Mouse (Mus musculus) liver, adult (tissue): Measurements from ENCODE around the gene Shisa9.

ENCODE experiments used
- GATA4 ChIP-seq: IDR thresholded peaks from 2 replicates; pipeline ENCODE4 v1.6.1; 2014; ENCODE audit warnings: mild to moderate bottlenecking, low read length; ENCODE audit not compliant: insufficient replicate concordance

Gene Shisa9

GRCm38 (mm10) chr16:12206421-12206950, 222.6 kb downstream of the Shisa9 start:
- no peak; the same call in 1 of the 2 replicates for TF ChIP-seq GATA4

GRCm38 (mm10) chr16:12206951-12207350, 223.0 kb downstream of the Shisa9 start:
- TF ChIP-seq GATA4 = no peak

GRCm38 (mm10) chr16:12209355-12209754, 225.4 kb downstream of the Shisa9 start:
- no peak for TF ChIP-seq GATA4

- no peak for TF ChIP-seq GATA4
Observed at GRCm38 (mm10) chr16:12209819-12210218, 225.9 kb downstream of the Shisa9 start.

- TF ChIP-seq GATA4 = no peak
Observed at GRCm38 (mm10) chr16:12214018-12214417, 230.1 kb downstream of the Shisa9 start.

GRCm38 (mm10) chr16:12217289-12218150, 233.6 kb downstream of the Shisa9 start:
- no peak for TF ChIP-seq GATA4

- no peak for TF ChIP-seq GATA4
Observed at GRCm38 (mm10) chr16:12218151-12218532, 234.2 kb downstream of the Shisa9 start.

GRCm38 (mm10) chr16:12219821-12220220, 235.9 kb downstream of the Shisa9 start:
- no peak for TF ChIP-seq GATA4

- no peak for TF ChIP-seq GATA4
Observed at GRCm38 (mm10) chr16:12223537-12223936, 239.6 kb downstream of the Shisa9 start.

- TF ChIP-seq GATA4 = no peak
Observed at GRCm38 (mm10) chr16:12226937-12227336, 243.0 kb downstream of the Shisa9 start.

- peak; percentile 82; the same call in 1 of the 2 replicates for TF ChIP-seq GATA4
Observed at GRCm38 (mm10) chr16:12233288-12233687, 249.4 kb downstream of the Shisa9 start.

- peak; percentile 42; the same call in 1 of the 2 replicates for TF ChIP-seq GATA4
Observed at GRCm38 (mm10) chr16:12234289-12234688, 250.4 kb downstream of the Shisa9 start.

GRCm38 (mm10) chr16:12238611-12239010, 254.7 kb downstream of the Shisa9 start:
- TF ChIP-seq GATA4 = no peak

- no peak for TF ChIP-seq GATA4
Observed at GRCm38 (mm10) chr16:12259361-12259760, 275.4 kb downstream of the Shisa9 start.

- no peak for TF ChIP-seq GATA4
Observed at GRCm38 (mm10) chr16:12265828-12266227, 281.9 kb downstream of the Shisa9 start.

GRCm38 (mm10) chr16:12300523-12300922, 316.6 kb downstream of the Shisa9 start:
- no peak for TF ChIP-seq GATA4

GRCm38 (mm10) chr16:12303420-12303819, 319.5 kb downstream of the Shisa9 start:
- TF ChIP-seq GATA4 = no peak

- no peak for TF ChIP-seq GATA4
Observed at GRCm38 (mm10) chr16:12307318-12307965, 323.5 kb downstream of the Shisa9 start.
